Mouse (Mus musculus) brain, embryonic 14.5 days (tissue): ENCODE results near the gene Kras.

Source experiments
- CTCF ChIP-seq: fragments of 200-500 bp; IDR thresholded peaks from 2 replicates; pipeline ENCODE4 v1.5.1; 2012; ENCODE audit warnings: inconsistent platforms, mild to moderate bottlenecking, moderate library complexity, borderline replicate concordance; ENCODE audit not compliant: insufficient read depth, insufficient read length; ENCODE audit errors: extremely low read depth
- POLR2A ChIP-seq: fragments of 200-500 bp; IDR thresholded peaks from 2 replicates; pipeline ENCODE4 v1.6.1; 2012; ENCODE audit warnings: mild to moderate bottlenecking, inconsistent platforms, borderline replicate concordance; ENCODE audit not compliant: poor library complexity, insufficient read depth, insufficient read length, severe bottlenecking; ENCODE audit errors: extremely low read depth

GRCm38 (mm10) chr6:145250185-145250791, at the start of gene Kras:
- TF ChIP-seq CTCF = no peak
- TF ChIP-seq POLR2A = peak; percentile 78
